In genomic region chr6:88226570-88226994, GRCm38 (mm10) we compare ENCODE assay signal across 9 mouse cellular contexts. TPM values are rescaled to one million over a fixed set of nuclear protein-coding genes. Genes with fewer than 3 reads are reported as not detected.
A peak's percentile ranks its signal among the peaks of the same experiment; 100 is the strongest.
DNase-seq lines count a peak whose midpoint lies in the region; ATAC-seq lines count a peak whose summit lies in the region.
"Had no signal": no experiment of that assay in that cellular context is flagged by ENCODE, and none has a peak within 500 bp of the region (broad histone marks: within the 10 kb centered on the region; RNA-seq: fewer than 3 reads in every experiment).

No protein-coding gene starts in this region.

- no peak overlapping the region for H3K4me2 ChIP-seq in neural tube, embryonic 11.5 days (ENCODE audit: low read depth)
- H3K4me2 ChIP-seq in neural tube, embryonic 15.5 days, result no peak overlapping the region
- H3K4me2 ChIP-seq in embryonic facial prominence, embryonic 11.5 days (ENCODE audit: low read depth, low read length), result no peak overlapping the region
- no peak overlapping the region for H3K4me2 ChIP-seq in hindbrain, embryonic 16.5 days (ENCODE audit: low read length)
- H3K4me2 ChIP-seq in neural tube, embryonic 14.5 days (ENCODE audit: low read depth, low read length), result no peak overlapping the region
- H3K4me2 ChIP-seq: lung, embryonic 15.5 days had no signal

- H3K36me3 ChIP-seq in neural tube, embryonic 11.5 days (ENCODE audit: control insufficient read depth, insufficient read depth, low read length), result no peaks in the 10 kb centered on the region
- H3K36me3 ChIP-seq in neural tube, embryonic 15.5 days, result no peaks in the 10 kb centered on the region
- no peaks in the 10 kb centered on the region for H3K36me3 ChIP-seq in embryonic facial prominence, embryonic 11.5 days (replicated peaks; ENCODE audit: control insufficient read depth, insufficient read depth, low read depth, low read length)
- H3K36me3 ChIP-seq in hindbrain, embryonic 16.5 days (ENCODE audit: control insufficient read depth, insufficient read depth, low read length), result no peaks in the 10 kb centered on the region
- H3K36me3 ChIP-seq in neural tube, embryonic 14.5 days (ENCODE audit: control insufficient read depth, insufficient read depth, low read length), result no peaks in the 10 kb centered on the region
- H3K36me3 ChIP-seq: lung, embryonic 15.5 days had no signal

- no peaks in the 10 kb centered on the region for H3K4me1 ChIP-seq in neural tube, embryonic 11.5 days (ENCODE audit: control insufficient read depth, insufficient read depth, low read length)
- H3K4me1 ChIP-seq in neural tube, embryonic 15.5 days, result peaks cover 2% of the 10 kb centered on the region; the same call in 1 of the 2 replicates
- H3K4me1 ChIP-seq in embryonic facial prominence, embryonic 11.5 days (ENCODE audit: control insufficient read depth, insufficient read depth, low read length), result peaks cover 3% of the 10 kb centered on the region; the same call in 1 of the 2 replicates
- no peaks in the 10 kb centered on the region for H3K4me1 ChIP-seq in hindbrain, embryonic 16.5 days (ENCODE audit: control insufficient read depth, insufficient read depth, low read depth, low read length)
- H3K4me1 ChIP-seq in neural tube, embryonic 14.5 days (ENCODE audit: control insufficient read depth, insufficient read depth, low read length), result no peaks in the 10 kb centered on the region
- H3K4me1 ChIP-seq: lung, embryonic 15.5 days had no signal

- H3K9ac ChIP-seq in neural tube, embryonic 11.5 days (ENCODE audit: low read length), result no peak overlapping the region
- no peak overlapping the region for H3K9ac ChIP-seq in neural tube, embryonic 15.5 days (replicated peaks)
- H3K9ac ChIP-seq in embryonic facial prominence, embryonic 11.5 days (replicated peaks; ENCODE audit: low read length), result no peak overlapping the region
- no peak overlapping the region for H3K9ac ChIP-seq in hindbrain, embryonic 16.5 days (ENCODE audit: low read depth, low read length)
- no peak overlapping the region for H3K9ac ChIP-seq in neural tube, embryonic 14.5 days (replicated peaks; ENCODE audit: low read depth, low read length)
- H3K9ac ChIP-seq: lung, embryonic 15.5 days had no signal

- H3K27me3 ChIP-seq in neural tube, embryonic 11.5 days (ENCODE audit: control insufficient read depth, insufficient read depth, low read length), result peaks cover 3% of the 10 kb centered on the region; the same call in 1 of the 2 replicates
- peaks cover 6% of the 10 kb centered on the region for H3K27me3 ChIP-seq in neural tube, embryonic 15.5 days (replicated peaks)
- H3K27me3 ChIP-seq in embryonic facial prominence, embryonic 11.5 days (ENCODE audit: control insufficient read depth, insufficient read depth, low read length), result no peaks in the 10 kb centered on the region
- no peaks in the 10 kb centered on the region for H3K27me3 ChIP-seq in hindbrain, embryonic 16.5 days (replicated peaks; ENCODE audit: control insufficient read depth, insufficient read depth, low read length)
- no peaks in the 10 kb centered on the region for H3K27me3 ChIP-seq in neural tube, embryonic 14.5 days (ENCODE audit: control insufficient read depth, insufficient read depth, low read length)

- H3K9me3 ChIP-seq in neural tube, embryonic 11.5 days (ENCODE audit: control insufficient read depth, low read length), result no peaks in the 10 kb centered on the region
- no peaks in the 10 kb centered on the region for H3K9me3 ChIP-seq in neural tube, embryonic 15.5 days (replicated peaks)
- H3K9me3 ChIP-seq in embryonic facial prominence, embryonic 11.5 days (replicated peaks; ENCODE audit: control insufficient read depth, low read length), result no peaks in the 10 kb centered on the region
- H3K9me3 ChIP-seq in hindbrain, embryonic 16.5 days (ENCODE audit: control insufficient read depth, low read length), result no peaks in the 10 kb centered on the region
- no peaks in the 10 kb centered on the region for H3K9me3 ChIP-seq in neural tube, embryonic 14.5 days (ENCODE audit: control insufficient read depth, low read length)
- H3K9me3 ChIP-seq: lung, embryonic 15.5 days had no signal

- WGBS in neural tube, embryonic 11.5 days, result 9% methylated on average over 5 of the region's 5 CpGs
- 9% methylated on average over 5 of the region's 5 CpGs for WGBS in neural tube, embryonic 15.5 days
- 16% methylated on average over 5 of the region's 5 CpGs for WGBS in embryonic facial prominence, embryonic 11.5 days
- WGBS in hindbrain, embryonic 16.5 days, result 16% methylated on average over 5 of the region's 5 CpGs
- WGBS in neural tube, embryonic 14.5 days, result 11% methylated on average over 5 of the region's 5 CpGs

- ATAC-seq in neural tube, embryonic 11.5 days (ENCODE audit: insufficient read depth, low FRiP score, low TSS enrichment), result peak; percentile 63
- ATAC-seq in neural tube, embryonic 15.5 days (ENCODE audit: low FRiP score), result no peak
- ATAC-seq in embryonic facial prominence, embryonic 11.5 days (replicated peaks; ENCODE audit: insufficient number of reproducible peaks, low FRiP score, low TSS enrichment, low read depth), result peak; percentile 52; the same call in 1 of the 2 replicates
- peak; percentile 48; the same call in 1 of the 2 replicates for ATAC-seq in hindbrain, embryonic 16.5 days
- peak; percentile 41; the same call in 1 of the 2 replicates for ATAC-seq in neural tube, embryonic 14.5 days (ENCODE audit: low read depth)

- DNase-seq in neural tube, embryonic 11.5 days (ENCODE audit: low spot score), result peak; percentile 21
- DNase-seq in embryonic facial prominence, embryonic 11.5 days (ENCODE audit: low spot score), result no peak
- no peak for DNase-seq in ovary, postnatal 36 days (ENCODE audit: low spot score)
- DNase-seq in cerebellum, adult 18-20 months, result no peak
- DNase-seq: gastrocnemius, postnatal 14 days had no signal

- H3K4me3 ChIP-seq in neural tube, embryonic 11.5 days (ENCODE audit: low read depth, low read length), result no peak overlapping the region
- no peak overlapping the region for H3K4me3 ChIP-seq in neural tube, embryonic 15.5 days (replicated peaks)
- no peak overlapping the region for H3K4me3 ChIP-seq in embryonic facial prominence, embryonic 11.5 days (ENCODE audit: low read depth, low read length)
- H3K4me3 ChIP-seq in hindbrain, embryonic 16.5 days (ENCODE audit: low read length), result no peak overlapping the region
- H3K4me3 ChIP-seq in neural tube, embryonic 14.5 days (ENCODE audit: low read depth, low read length), result no peak overlapping the region
- H3K4me3 ChIP-seq: lung, embryonic 15.5 days had no signal

- no peak overlapping the region for H3K27ac ChIP-seq in neural tube, embryonic 11.5 days (ENCODE audit: low read depth, low read length)
- H3K27ac ChIP-seq in neural tube, embryonic 15.5 days (replicated peaks), result no peak overlapping the region
- no peak overlapping the region for H3K27ac ChIP-seq in embryonic facial prominence, embryonic 11.5 days (replicated peaks; ENCODE audit: low read depth, low read length)
- no peak overlapping the region for H3K27ac ChIP-seq in hindbrain, embryonic 16.5 days (ENCODE audit: low read depth, low read length)
- H3K27ac ChIP-seq in neural tube, embryonic 14.5 days (ENCODE audit: low read depth, low read length), result no peak overlapping the region
- H3K27ac ChIP-seq: lung, embryonic 15.5 days had no signal

RNA-seq across cellular contexts. Expression of gene Dnajb8, which starts 4.5 kb away (rescaled TPM):
- not detected in 2 replicates for polyA plus RNA-seq in neural tube, embryonic 11.5 days (2014; fragmentation: Nextera tagmentation; extraction: Ambion mirVana)
- not detected in 2 replicates for polyA plus RNA-seq in neural tube, embryonic 15.5 days (2015; fragmentation: Nextera tagmentation; extraction: Ambion mirVana)
- not detected in 2 replicates for polyA plus RNA-seq in embryonic facial prominence, embryonic 11.5 days (2014; fragmentation: Nextera tagmentation; extraction: Ambion mirVana)
- not detected in 2 replicates for polyA plus RNA-seq in hindbrain, embryonic 16.5 days (2015; fragmentation: Nextera tagmentation; extraction: Ambion mirVana)
- not detected in 2 replicates for polyA plus RNA-seq in neural tube, embryonic 14.5 days (2014; fragmentation: Nextera tagmentation; extraction: Ambion mirVana)
- polyA plus RNA-seq: lung, embryonic 15.5 days had no signal

RNA-seq across cellular contexts. Expression of gene Gata2, which starts 32.9 kb away (rescaled TPM):
- 8.3 and 8.9 TPM in 2 replicates for polyA plus RNA-seq in neural tube, embryonic 11.5 days (2014; fragmentation: Nextera tagmentation; extraction: Ambion mirVana)
- 7.2 and 14.3 TPM in 2 replicates for polyA plus RNA-seq in neural tube, embryonic 15.5 days (2015; fragmentation: Nextera tagmentation; extraction: Ambion mirVana)
- 28.3 and 30.0 TPM in 2 replicates for polyA plus RNA-seq in embryonic facial prominence, embryonic 11.5 days (2014; fragmentation: Nextera tagmentation; extraction: Ambion mirVana)
- 14.1 and 18.0 TPM in 2 replicates for polyA plus RNA-seq in hindbrain, embryonic 16.5 days (2015; fragmentation: Nextera tagmentation; extraction: Ambion mirVana)
- 5.4 and 7.6 TPM in 2 replicates for polyA plus RNA-seq in neural tube, embryonic 14.5 days (2014; fragmentation: Nextera tagmentation; extraction: Ambion mirVana)
